Mouse (Mus musculus) stomach, postnatal 0 days (tissue): ENCODE results near the gene Nipsnap3a. TPM values are rescaled to one million over a fixed set of nuclear protein-coding genes. Genes with fewer than 3 reads are reported as not detected.
A peak's percentile ranks its signal among the peaks of the same experiment; 100 is the strongest.

Experiments used
- ATAC-seq: fragments of 200-750 bp; cut with Nextera tagmentation; 2 replicates; pipeline ENCODE4 v1.8.0; 2017; ENCODE audit not compliant: low FRiP score, low TSS enrichment
- DNase-seq: peaks from one replicate; pipeline ENCODE4 v3.0.0-alpha.2; 2016; ENCODE audit warnings: low spot score
- H3K27ac ChIP-seq: fragments of 300-500 bp; sonication (generic); replicated peaks from 2 replicates; pipeline ENCODE4 v1.5.1; 2014; ENCODE audit warnings: mild to moderate bottlenecking, control low read depth
- H3K27me3 ChIP-seq: fragments of 300-500 bp; sonication (generic); 2 replicates; pipeline ENCODE4 v1.6.1; 2014; ENCODE audit warnings: low read length; ENCODE audit not compliant: control insufficient read depth, insufficient read depth
- H3K36me3 ChIP-seq: fragments of 300-500 bp; sonication (generic); 2 replicates; pipeline ENCODE4 v1.6.1; 2014; ENCODE audit warnings: low read length, mixed read lengths; ENCODE audit not compliant: control insufficient read depth, insufficient read depth
- H3K4me1 ChIP-seq: fragments of 300-500 bp; sonication (generic); replicated peaks from 2 replicates; pipeline ENCODE4 v1.6.1; 2014; ENCODE audit warnings: antibody characterized with exemption; ENCODE audit not compliant: control insufficient read depth, insufficient read depth
- H3K4me2 ChIP-seq: fragments of 300-500 bp; sonication (generic); replicated peaks from 2 replicates; pipeline ENCODE4 v1.6.1; 2014; ENCODE audit warnings: low read depth, mild to moderate bottlenecking, control low read depth, moderate library complexity
- H3K4me3 ChIP-seq: fragments of 300-500 bp; sonication (generic); 2 replicates; pipeline ENCODE4 v1.5.1; 2014; ENCODE audit warnings: low read depth, low read length, control low read depth
- H3K9ac ChIP-seq: fragments of 300-500 bp; sonication (generic); 2 replicates; pipeline ENCODE4 v1.6.1; 2014; ENCODE audit warnings: mild to moderate bottlenecking, low read length, control low read depth, mixed read lengths
- H3K9me3 ChIP-seq: fragments of 300-500 bp; sonication (generic); 2 replicates; pipeline ENCODE4 v1.6.1; 2016; ENCODE audit warnings: low read length; ENCODE audit not compliant: control insufficient read depth
- CTCF ChIP-seq: IDR thresholded peaks from 2 replicates; pipeline ENCODE4 v1.5.1; 2016; ENCODE audit warnings: antibody characterized with exemption, low read depth, mild to moderate bottlenecking, moderate library complexity
- EP300 ChIP-seq: optimal IDR thresholded peaks from 2 replicates; pipeline ENCODE3; 2016; ENCODE audit warnings: antibody characterized with exemption
- WGBS: fragments of 180-500 bp; shearing (Covaris S2); extraction: QIAGEN DNeasy Blood & Tissue Kit; methylation state at CpG from one replicate; pipeline ENCODE4 v1.1.7; 2014; 5-methylcytosine and 5-hydroxymethylcytosine counted together
- polyA plus RNA-seq: library from polyadenylated mRNA; unstranded; fragments of >200 nt; fragmentation: Nextera tagmentation; extraction: Ambion mirVana; gene quantifications from 2 replicates; pipeline ENCODE4 v1.2.1, GENCODE M21; 2015

Nipsnap3a gene
- polyA plus RNA-seq, 1 experiment from 2014 or later: not detected

DNA sequence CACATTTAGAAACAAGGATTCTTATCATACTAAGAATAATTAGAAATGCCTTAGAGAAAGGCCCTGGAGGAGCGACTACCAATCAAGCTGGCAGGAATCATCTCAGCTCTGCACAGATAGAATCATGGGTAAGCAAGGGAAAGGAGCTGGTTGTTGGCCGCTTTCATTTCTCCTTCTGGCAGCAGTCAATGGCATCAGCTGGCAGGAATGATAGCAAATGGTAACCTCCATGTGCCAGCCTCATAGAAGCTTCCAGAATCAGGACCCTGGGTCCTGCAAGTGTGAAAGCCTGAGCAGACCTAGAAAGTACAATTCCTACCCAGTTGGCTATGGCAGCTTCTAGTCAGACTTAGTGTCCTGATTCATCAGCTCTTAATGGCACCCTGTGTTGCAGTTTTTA, 2.8 kb upstream of the Nipsnap3a start:
- no peak for TF ChIP-seq CTCF
- TF ChIP-seq EP300: no peak
- Histone ChIP-seq H3K27me3 (no peaks in the 10 kb centered on the region), H3K9ac (no peak overlapping the region), H3K27ac (no peak overlapping the region), H3K9me3 (0 out of 2 replicates have a peak, but pooled peaks cover 5% of the 10 kb centered on the region), H3K36me3 (no peaks in the 10 kb centered on the region), H3K4me1 (no peaks in the 10 kb centered on the region), H3K4me3 (no peak overlapping the region), H3K4me2 (no peak overlapping the region)
- ATAC-seq: no peak
- DNase-seq: no peak
- WGBS: 82% methylated on average over 2 of the region's 2 CpGs

DNA sequence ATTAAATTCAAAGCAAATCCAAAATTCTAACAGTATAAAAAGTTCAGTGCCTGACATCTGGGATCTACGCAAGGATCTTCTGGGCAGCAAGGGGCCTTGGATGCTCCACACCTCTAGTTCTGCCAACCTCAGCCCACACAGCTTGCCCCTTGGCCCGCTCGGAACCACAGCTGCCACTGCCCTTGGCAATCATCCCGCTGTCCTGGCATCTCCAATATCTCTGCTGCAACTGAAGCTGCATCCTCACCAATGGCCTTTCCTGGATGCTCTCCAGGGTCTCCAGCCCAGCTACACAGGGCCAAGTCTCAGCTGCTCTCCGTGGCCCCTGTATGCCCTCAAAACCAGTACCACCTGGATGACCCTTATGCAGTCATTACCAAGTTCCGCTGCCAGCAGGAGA, 10.4 kb downstream of the Nipsnap3a start:
- TF ChIP-seq CTCF (no peak), EP300 (no peak)
- H3K27me3 ChIP-seq: no peaks in the 10 kb centered on the region
- H3K27ac ChIP-seq: no peak overlapping the region
- no peaks in the 10 kb centered on the region for H3K36me3 ChIP-seq
- 93% methylated on average over 6 of the region's 6 CpGs for WGBS
- ATAC-seq (no peak), DNase-seq (no peak)
- no peak overlapping the region for H3K4me2 ChIP-seq
- H3K9ac ChIP-seq: no peak overlapping the region
- no peaks in the 10 kb centered on the region for H3K4me1 ChIP-seq
- H3K4me3 ChIP-seq: no peak overlapping the region
- H3K9me3 ChIP-seq: no peaks in the 10 kb centered on the region

- Histone ChIP-seq H3K36me3 (no peaks in the 10 kb centered on the region), H3K27ac (no peak overlapping the region), H3K4me3 (no peak overlapping the region), H3K4me1 (no peaks in the 10 kb centered on the region), H3K9ac (no peak overlapping the region), H3K27me3 (no peaks in the 10 kb centered on the region), H3K4me2 (no peak overlapping the region), H3K9me3 (no peaks in the 10 kb centered on the region)
- WGBS: 73% methylated on average over 8 of the region's 8 CpGs
- TF ChIP-seq EP300 (no peak), CTCF (no peak)
- ATAC-seq (no peak), DNase-seq (no peak)
Observed at GRCm38 (mm10) chr4:53000154-53000553, 11.1 kb downstream of the Nipsnap3a start.

DNA sequence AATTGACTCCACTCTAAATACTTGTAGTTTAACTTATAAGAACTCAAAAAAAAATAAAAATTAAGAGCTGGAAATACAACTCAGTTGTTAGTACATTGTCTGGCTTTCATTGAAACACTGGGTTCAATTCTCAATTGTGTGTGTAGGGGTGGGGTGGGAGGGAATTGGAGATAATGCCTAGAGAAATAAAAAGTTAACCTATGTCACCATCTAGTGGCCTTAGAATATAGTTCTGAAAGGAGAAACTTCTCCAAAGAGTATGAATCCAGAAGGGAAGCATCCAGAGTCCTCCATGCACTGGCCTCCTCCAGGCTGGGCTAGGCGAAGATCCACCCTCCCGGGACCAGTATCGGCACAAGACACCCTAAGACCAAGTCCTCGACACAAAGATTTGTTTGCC, 20.1 kb downstream of the Nipsnap3a start:
- Histone ChIP-seq H3K9me3 (no peaks in the 10 kb centered on the region), H3K27me3 (no peaks in the 10 kb centered on the region), H3K36me3 (no peaks in the 10 kb centered on the region), H3K9ac (no peak overlapping the region), H3K27ac (no peak overlapping the region), H3K4me1 (no peaks in the 10 kb centered on the region), H3K4me3 (no peak overlapping the region), H3K4me2 (no peak overlapping the region)
- WGBS: 62% methylated on average over 4 of the region's 4 CpGs
- no peak for DNase-seq
- no peak for ATAC-seq
- TF ChIP-seq EP300 (no peak), CTCF (peak; percentile 57)

- TF ChIP-seq CTCF (no peak), EP300 (no peak)
- Histone ChIP-seq H3K36me3 (no peaks in the 10 kb centered on the region), H3K4me1 (no peaks in the 10 kb centered on the region), H3K27ac (no peak overlapping the region), H3K9ac (no peak overlapping the region), H3K4me3 (no peak overlapping the region), H3K9me3 (no peaks in the 10 kb centered on the region), H3K4me2 (no peak overlapping the region), H3K27me3 (no peaks in the 10 kb centered on the region)
- ATAC-seq (no peak), DNase-seq (no peak)
- WGBS: 61% methylated on average over 4 of the region's 4 CpGs
Observed at GRCm38 (mm10) chr4:53009871-53010270, 20.8 kb downstream of the Nipsnap3a start.

DNA sequence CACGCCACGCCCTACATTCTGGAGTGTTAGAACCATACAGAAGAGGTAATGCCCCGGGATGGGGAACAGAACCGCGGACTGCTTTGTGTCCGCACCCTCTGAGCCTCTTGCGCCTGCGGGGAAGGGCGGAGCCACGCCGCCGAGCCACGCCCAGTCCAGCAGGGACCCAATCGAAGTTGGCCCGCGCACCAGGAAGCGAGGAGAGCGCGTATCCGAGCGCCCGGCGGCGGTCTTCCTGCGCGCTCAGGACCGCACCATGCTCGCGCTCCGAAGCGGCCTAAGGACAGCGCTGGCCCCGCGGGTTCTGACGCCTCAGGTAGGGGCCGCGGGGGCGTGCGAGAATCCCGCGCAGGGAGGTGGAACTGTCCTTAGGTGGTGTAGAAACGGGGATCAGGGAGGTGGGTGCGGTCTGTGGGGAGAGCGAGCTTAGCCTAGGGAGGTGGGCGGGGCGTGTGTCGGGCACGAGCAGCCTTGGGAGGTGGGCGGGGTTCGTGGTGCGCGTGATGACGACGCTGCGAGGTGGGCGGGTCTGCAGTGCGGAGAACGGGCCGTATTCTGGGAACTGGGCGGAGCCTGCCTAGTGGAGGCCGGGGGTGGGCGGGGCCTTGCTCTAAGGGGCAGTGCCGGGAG, 22.8 kb downstream of the Nipsnap3a start, which contains the start of gene Nipsnap3b:
Nipsnap3b (plus strand) TSS at position 149 of the 630 bp plus-strand sequence.
- Histone ChIP-seq H3K9me3 (0 out of 2 replicates have a peak, but pooled peaks cover under 1% of the 10 kb centered on the region), H3K4me1 (no peaks in the 10 kb centered on the region), H3K27ac (peak within 1 kb of the TSS; percentile 92), H3K9ac (peak within 1 kb of the TSS; percentile 79), H3K4me2 (peak within 1 kb of the TSS; percentile 79), H3K36me3 (peaks cover 11% of the 10 kb centered on the region), H3K4me3 (peak within 1 kb of the TSS; percentile 78), H3K27me3 (no peaks in the 10 kb centered on the region)
- peak; percentile 99 for DNase-seq
- TF ChIP-seq CTCF: 0 out of 2 replicates have a peak, but pooled peaks have one; percentile 5
- TF ChIP-seq EP300: no peak
- WGBS: 1% methylated on average over 62 of the region's 63 CpGs
- ATAC-seq: peak; percentile 98
